12 mouse cellular contexts compared by ENCODE assay signal in genomic region chr2:125973207-125973606, GRCm38 (mm10).
A peak's percentile ranks its signal among the peaks of the same experiment; 100 is the strongest.
DNase-seq lines count a peak whose midpoint lies in the region; ATAC-seq and TF ChIP-seq lines count a peak whose summit lies in the region.
"Had no signal": no experiment of that assay in that cellular context is flagged by ENCODE, and none has a peak within 500 bp of the region (broad histone marks: within the 10 kb centered on the region; RNA-seq: fewer than 3 reads in every experiment).

No protein-coding gene starts in this region.

- H3K27ac ChIP-seq in forebrain, embryonic 10.5 days, result 0 out of 2 replicates have a peak overlapping the region, but pooled peaks have one; percentile 35
- no peak overlapping the region for H3K27ac ChIP-seq in forebrain, postnatal 0 days (ENCODE audit: low read depth, low read length)
- H3K27ac ChIP-seq in lung, postnatal 0 days (ENCODE audit: low read length), result no peak overlapping the region
- H3K27ac ChIP-seq in kidney, embryonic 15.5 days, result peak overlapping the region; percentile 58
- H3K27ac ChIP-seq in stomach, embryonic 16.5 days (ENCODE audit: low read length), result no peak overlapping the region
- H3K27ac ChIP-seq: heart, embryonic 15.5 days; hindbrain, postnatal 0 days had no signal

- no peaks in the 10 kb centered on the region for H3K9me3 ChIP-seq in forebrain, embryonic 10.5 days
- H3K9me3 ChIP-seq in forebrain, postnatal 0 days (ENCODE audit: low read length), result no peaks in the 10 kb centered on the region
- H3K9me3 ChIP-seq in lung, postnatal 0 days (ENCODE audit: low read length), result no peaks in the 10 kb centered on the region
- H3K9me3 ChIP-seq in kidney, embryonic 15.5 days (replicated peaks), result no peaks in the 10 kb centered on the region
- H3K9me3 ChIP-seq in stomach, embryonic 16.5 days (replicated peaks; ENCODE audit: control insufficient read depth, low read length), result no peaks in the 10 kb centered on the region
- H3K9me3 ChIP-seq: heart, embryonic 15.5 days had no signal

- no peaks in the 10 kb centered on the region for H3K27me3 ChIP-seq in forebrain, embryonic 10.5 days (ENCODE audit: poor library complexity, severe bottlenecking)
- no peaks in the 10 kb centered on the region for H3K27me3 ChIP-seq in forebrain, postnatal 0 days (ENCODE audit: insufficient read depth, low read length)
- no peaks in the 10 kb centered on the region for H3K27me3 ChIP-seq in lung, postnatal 0 days (replicated peaks; ENCODE audit: insufficient read depth, low read length)
- no peaks in the 10 kb centered on the region for H3K27me3 ChIP-seq in kidney, embryonic 15.5 days
- no peaks in the 10 kb centered on the region for H3K27me3 ChIP-seq in stomach, embryonic 16.5 days (ENCODE audit: control insufficient read depth, insufficient read depth, low read length)
- H3K27me3 ChIP-seq: heart, embryonic 15.5 days had no signal

- TF ChIP-seq EP300 in lung, postnatal 0 days (IDR thresholded peaks at IDR 0.05), result no peak

- no peak overlapping the region for H3K4me2 ChIP-seq in forebrain, postnatal 0 days (ENCODE audit: low read depth)
- H3K4me2 ChIP-seq in lung, postnatal 0 days (replicated peaks; ENCODE audit: low read depth, low read length), result no peak overlapping the region
- H3K4me2 ChIP-seq in kidney, embryonic 15.5 days, result 0 out of 2 replicates have a peak overlapping the region, but pooled peaks have one; percentile 19
- no peak overlapping the region for H3K4me2 ChIP-seq in stomach, embryonic 16.5 days (ENCODE audit: low read depth, low read length)
- H3K4me2 ChIP-seq: heart, embryonic 15.5 days had no signal

- H3K4me3 ChIP-seq in forebrain, embryonic 10.5 days, result no peak overlapping the region
- no peak overlapping the region for H3K4me3 ChIP-seq in forebrain, postnatal 0 days (ENCODE audit: low read depth, low read length)
- H3K4me3 ChIP-seq in lung, postnatal 0 days (ENCODE audit: low read depth, low read length), result no peak overlapping the region
- no peak overlapping the region for H3K4me3 ChIP-seq in kidney, embryonic 15.5 days (replicated peaks)
- H3K4me3 ChIP-seq in stomach, embryonic 16.5 days (replicated peaks; ENCODE audit: low read length), result no peak overlapping the region
- H3K4me3 ChIP-seq: heart, embryonic 15.5 days had no signal

- ATAC-seq in forebrain, postnatal 0 days, result no peak
- ATAC-seq in lung, postnatal 0 days, result no peak
- peak; percentile 87 for ATAC-seq in kidney, embryonic 15.5 days (replicated peaks; ENCODE audit: low FRiP score)
- ATAC-seq in stomach, embryonic 16.5 days (ENCODE audit: insufficient read depth, low FRiP score), result peak; percentile 60
- ATAC-seq: hindbrain, postnatal 0 days had no signal

- TF ChIP-seq CTCF in forebrain, postnatal 0 days (IDR thresholded peaks at IDR 0.05; ENCODE audit: low read depth), result no peak
- TF ChIP-seq CTCF in lung, postnatal 0 days (IDR thresholded peaks at IDR 0.05), result no peak

- no peak overlapping the region for H3K9ac ChIP-seq in forebrain, postnatal 0 days
- H3K9ac ChIP-seq in lung, postnatal 0 days (replicated peaks; ENCODE audit: low read depth), result no peak overlapping the region
- H3K9ac ChIP-seq in kidney, embryonic 15.5 days, result no peak overlapping the region
- no peak overlapping the region for H3K9ac ChIP-seq in stomach, embryonic 16.5 days (ENCODE audit: low read length)
- H3K9ac ChIP-seq: heart, embryonic 15.5 days had no signal

- DNase-seq in forebrain, embryonic 10.5 days (ENCODE audit: extremely low spot score, low spot score), result no peak
- no peak for DNase-seq in forebrain, postnatal 0 days
- DNase-seq in lung, postnatal 0 days (ENCODE audit: low spot score), result peak; percentile 10
- DNase-seq in lung, postnatal 14 days, result no peak
- no peak for DNase-seq in urinary bladder, adult 2 months (ENCODE audit: low spot score)
- no peak for DNase-seq in heart, adult 11 months
- DNase-seq: cerebellum, adult 9-10 months; left cerebral cortex, postnatal 4 days had no signal

- H3K4me1 ChIP-seq in forebrain, embryonic 10.5 days, result peaks cover 5% of the 10 kb centered on the region; the same call in 1 of the 2 replicates
- no peaks in the 10 kb centered on the region for H3K4me1 ChIP-seq in forebrain, postnatal 0 days (ENCODE audit: insufficient read depth)
- no peaks in the 10 kb centered on the region; the same call in 1 of the 2 replicates for H3K4me1 ChIP-seq in lung, postnatal 0 days (ENCODE audit: insufficient read depth, low read depth, low read length)
- H3K4me1 ChIP-seq in kidney, embryonic 15.5 days, result peaks cover 17% of the 10 kb centered on the region
- H3K4me1 ChIP-seq in stomach, embryonic 16.5 days (ENCODE audit: control insufficient read depth, insufficient read depth, low read length), result peaks cover 7% of the 10 kb centered on the region
- H3K4me1 ChIP-seq: heart, embryonic 15.5 days had no signal

- H3K36me3 ChIP-seq in forebrain, embryonic 10.5 days (replicated peaks), result 0 out of 2 replicates have a peak, but pooled peaks cover 2% of the 10 kb centered on the region
- H3K36me3 ChIP-seq in forebrain, postnatal 0 days (ENCODE audit: insufficient read depth), result no peaks in the 10 kb centered on the region
- H3K36me3 ChIP-seq in lung, postnatal 0 days (ENCODE audit: insufficient read depth, low read length), result no peaks in the 10 kb centered on the region
- peaks cover 17% of the 10 kb centered on the region; the same call in 1 of the 2 replicates for H3K36me3 ChIP-seq in kidney, embryonic 15.5 days
- no peaks in the 10 kb centered on the region for H3K36me3 ChIP-seq in stomach, embryonic 16.5 days (ENCODE audit: control insufficient read depth, insufficient read depth, low read length)
- H3K36me3 ChIP-seq: heart, embryonic 15.5 days had no signal

- 68% methylated on average over 6 of the region's 6 CpGs for WGBS in forebrain, embryonic 10.5 days
- WGBS in forebrain, postnatal 0 days, result 76% methylated on average over 6 of the region's 6 CpGs
- WGBS in lung, postnatal 0 days, result 31% methylated on average over 6 of the region's 6 CpGs
- 22% methylated on average over 6 of the region's 6 CpGs for WGBS in kidney, embryonic 15.5 days
- 24% methylated on average over 6 of the region's 6 CpGs for WGBS in stomach, embryonic 16.5 days

Comparison
In these comparisons a context has a peak if more than half of its experiments do, and no peak if none do; other contexts are left out.
1. H3K27ac ChIP-seq: peak in forebrain, embryonic 10.5 days (single experiment) and kidney, embryonic 15.5 days (single experiment); none in forebrain, postnatal 0 days (single experiment), lung, postnatal 0 days (single experiment) and stomach, embryonic 16.5 days (single experiment).
2. ATAC-seq: peak in kidney, embryonic 15.5 days (single experiment) and stomach, embryonic 16.5 days (single experiment); none in forebrain, postnatal 0 days (single experiment) and lung, postnatal 0 days (single experiment).